Mouse (Mus musculus) bone marrow macrophage, adult 2 months (primary cell): ENCODE measurements at regions not wholly inside any gene's neighbourhood (a gene's known extent, or its start where the extent isn't known, plus 50 kb on each side); places are given as distances from the start of the nearest gene placed in this dataset.

Source experiments
- CTCF ChIP-seq: IDR thresholded peaks from 2 replicates; pipeline ENCODE4 v1.5.1; 2012; ENCODE audit warnings: low read depth, mild to moderate bottlenecking, low read length, moderate library complexity
- POLR2A ChIP-seq: IDR thresholded peaks from 2 replicates; pipeline ENCODE4 v1.6.1; 2012; ENCODE audit warnings: mild to moderate bottlenecking, low read depth, low read length, borderline replicate concordance

DNA sequence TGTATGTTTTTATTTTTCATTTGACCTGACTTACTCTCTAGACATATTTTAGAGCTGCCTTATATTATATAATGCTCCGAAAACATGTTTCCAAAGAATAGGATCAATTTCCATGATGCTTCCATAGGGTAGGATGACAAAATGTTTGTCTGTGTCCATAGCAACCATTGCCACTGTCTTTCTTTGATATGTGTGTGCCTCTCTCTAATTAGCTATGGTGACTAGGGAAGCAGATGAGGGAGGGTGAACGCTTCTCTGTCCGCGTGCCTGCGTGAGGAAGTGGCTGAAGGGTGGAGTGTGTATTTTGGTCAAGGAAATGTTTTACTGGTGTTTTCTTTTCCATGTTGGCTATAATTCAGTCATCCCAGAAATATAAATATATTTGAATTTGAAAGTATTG lies 104.2 kb upstream of the Fn1 start:
- no peak for TF ChIP-seq CTCF
- TF ChIP-seq POLR2A: no peak
